Mouse (Mus musculus): ENCODE measurements around the gene Gm42791. TPM values are rescaled to one million over a fixed set of nuclear protein-coding genes. Genes with fewer than 3 reads are reported as not detected.

Gene Gm42791
- total and polyA plus RNA-seq, 3 experiments, result 0.42 to 1.3 TPM; not detected in 1

DNA sequence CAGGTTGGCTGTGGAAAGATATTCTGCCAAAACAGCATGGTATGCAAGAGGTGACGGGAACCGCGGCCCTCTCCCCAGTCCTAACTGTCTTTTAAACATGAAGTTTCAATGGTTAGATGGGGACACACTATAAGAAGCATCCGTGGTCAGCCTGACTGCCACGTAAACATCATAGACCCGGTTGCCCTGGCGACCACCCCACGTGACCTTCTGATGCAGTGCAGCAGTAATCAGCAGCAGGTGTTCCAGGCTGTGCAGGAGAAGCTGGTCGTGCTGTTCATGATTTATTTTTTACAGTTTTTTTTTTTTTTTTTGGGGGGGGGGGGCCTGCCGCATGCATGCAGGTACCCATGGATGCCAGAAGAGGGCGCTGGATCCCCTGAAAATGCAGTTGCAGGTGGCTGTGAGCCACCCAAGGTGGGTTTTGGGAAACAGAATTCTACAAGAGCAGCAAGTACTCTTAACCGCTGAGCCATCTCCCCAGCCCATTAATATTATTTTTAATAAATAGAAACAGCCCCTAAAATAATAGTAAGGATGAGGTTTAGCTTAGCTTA lies 11.8 kb downstream of the Gm42791 start:
- Histone ChIP-seq H3K27me3 (replicated peaks) (no peaks in the 10 kb centered on the region), H3K4me1 (ENCODE audit: control insufficient read depth in 1 of 2, insufficient read depth in 2 of 2) (peaks cover 0 to 3% of the 10 kb centered on the region in 2 experiments; a peak in 1 of 4 replicates), H3K27ac (ENCODE audit: insufficient read depth, low read depth) (no peak overlapping the region), H3K9me3 (replicated peaks; ENCODE audit: low read length) (peaks cover 17% of the 10 kb centered on the region), H3K4me3 (replicated peaks in 1 of 3; ENCODE audit: low read depth in 2 of 3, low read length in 2 of 3, poor library complexity in 1 of 3) (no peak overlapping the region), H3K9ac (ENCODE audit: insufficient read depth, low read depth) (no peak overlapping the region), H3K79me2 (replicated peaks; ENCODE audit: control insufficient read depth, extremely low read depth, insufficient read depth, poor library complexity, severe bottlenecking) (no peaks in the 10 kb centered on the region), H3K4me2 (ENCODE audit: insufficient read depth, low read depth, poor library complexity, severe bottlenecking) (no peak overlapping the region), H3K36me3 (replicated peaks in 1 of 2; ENCODE audit: control insufficient read depth in 1 of 2, insufficient read depth in 1 of 2, low read length in 1 of 2) (no peaks in the 10 kb centered on the region)
- in situ Hi-C loops (cut with MboI; ENCODE audit: low pct_ligation_motif_present, low pct_unique_long_range_greater_than_20kb, low sequenced_read_pairs) (no loop called here), dilution Hi-C loops (cut with MboI; ENCODE audit: extremely low pct_ligation_motif_present, extremely low pct_unique_long_range_greater_than_20kb, low sequenced_read_pairs) (no loop called here)
- TF ChIP-seq CHD2 (IDR thresholded peaks at IDR 0.05; ENCODE audit: low read length) (no peak), USF2 (conservative IDR thresholded peaks at IDR 0.05; ENCODE audit: low read depth, low read length) (no peak)
- no peak for DNase-seq (ENCODE audit: extremely low read depth)

DNA sequence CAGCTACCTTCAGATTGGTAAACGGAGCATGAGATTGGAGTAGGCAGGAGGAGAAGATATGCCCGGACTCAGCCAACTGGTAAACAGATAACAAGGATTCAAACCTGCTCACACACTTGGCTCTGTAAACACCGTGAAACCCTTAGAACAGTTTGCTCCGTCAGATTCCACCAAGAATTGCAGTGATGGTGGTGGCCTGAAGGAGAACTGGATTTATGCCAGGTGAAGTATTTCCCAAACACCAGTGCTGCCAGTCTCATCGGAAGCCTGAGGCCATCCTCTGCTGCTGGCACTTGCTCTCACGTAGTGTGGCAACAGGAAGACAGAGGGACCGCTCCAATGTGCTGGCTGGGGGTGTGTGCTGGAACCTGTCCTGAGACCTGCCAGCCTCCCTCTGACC lies 12.6 kb downstream of the Gm42791 start:
- Histone ChIP-seq H3K79me2 (replicated peaks; ENCODE audit: control insufficient read depth, extremely low read depth, insufficient read depth, poor library complexity, severe bottlenecking) (no peaks in the 10 kb centered on the region), H3K9me3 (replicated peaks; ENCODE audit: low read length) (peaks cover 10% of the 10 kb centered on the region), H3K4me1 (ENCODE audit: control insufficient read depth in 1 of 2, insufficient read depth in 2 of 2) (peaks cover 3 to 5% of the 10 kb centered on the region in 2 experiments; a peak in 3 of 4 replicates), H3K36me3 (replicated peaks in 1 of 2; ENCODE audit: control insufficient read depth in 1 of 2, insufficient read depth in 1 of 2, low read length in 1 of 2) (no peaks in the 10 kb centered on the region), H3K4me2 (ENCODE audit: insufficient read depth, low read depth, poor library complexity, severe bottlenecking) (no peak overlapping the region), H3K4me3 (replicated peaks in 1 of 3; ENCODE audit: low read depth in 2 of 3, low read length in 2 of 3, poor library complexity in 1 of 3) (no peak overlapping the region), H3K27ac (ENCODE audit: insufficient read depth, low read depth) (no peak overlapping the region), H3K27me3 (replicated peaks) (no peaks in the 10 kb centered on the region), H3K9ac (ENCODE audit: insufficient read depth, low read depth) (no peak overlapping the region)
- in situ Hi-C loops (cut with MboI; ENCODE audit: low pct_ligation_motif_present, low pct_unique_long_range_greater_than_20kb, low sequenced_read_pairs) (no loop called here), dilution Hi-C loops (cut with MboI; ENCODE audit: extremely low pct_ligation_motif_present, extremely low pct_unique_long_range_greater_than_20kb, low sequenced_read_pairs) (no loop called here)
- TF ChIP-seq CTCF (conservative IDR thresholded peaks at IDR 0.05 in 1 of 2, IDR thresholded peaks at IDR 0.05 in 1 of 2; ENCODE audit: low read depth in 2 of 2, low read length in 2 of 2) (no peak), USF1 (IDR thresholded peaks at IDR 0.05; ENCODE audit: low read depth, low read length) (no peak), CHD1 (IDR thresholded peaks at IDR 0.05; ENCODE audit: low read depth, low read length) (no peak), SMC3 (IDR thresholded peaks at IDR 0.05; ENCODE audit: low read depth, low read length) (no peak), MAX (IDR thresholded peaks at IDR 0.05; ENCODE audit: low read length) (no peak), PAX5 (IDR thresholded peaks at IDR 0.05; ENCODE audit: low read length) (no peak), MAZ (IDR thresholded peaks at IDR 0.05; ENCODE audit: low read depth, low read length) (no peak), UBTF (IDR thresholded peaks at IDR 0.05; ENCODE audit: low read depth, low read length) (no peak), BHLHE40 (IDR thresholded peaks at IDR 0.05; ENCODE audit: low read depth, low read length) (no peak), SIN3A (IDR thresholded peaks at IDR 0.05; ENCODE audit: low read length) (no peak), ZMIZ1 (IDR thresholded peaks at IDR 0.05; ENCODE audit: low read depth, low read length) (no peak), EP300 (IDR thresholded peaks at IDR 0.05; ENCODE audit: low read length) (no peak), GABPA (IDR thresholded peaks at IDR 0.05; ENCODE audit: insufficient replicate concordance, low read depth, low read length) (no peak), KAT2A (IDR thresholded peaks at IDR 0.05; ENCODE audit: insufficient replicate concordance, low read length) (no peak), RAD21 (IDR thresholded peaks at IDR 0.05; ENCODE audit: low read depth, low read length) (no peak), HCFC1 (IDR thresholded peaks at IDR 0.05; ENCODE audit: low read depth, low read length) (no peak)
- no peak for DNase-seq (ENCODE audit: extremely low read depth)
